Mouse (Mus musculus): Measurements from ENCODE around the gene Ttc7b.
A peak's percentile ranks its signal among the peaks of the same experiment; 100 is the strongest.

Ttc7b gene

DNA sequence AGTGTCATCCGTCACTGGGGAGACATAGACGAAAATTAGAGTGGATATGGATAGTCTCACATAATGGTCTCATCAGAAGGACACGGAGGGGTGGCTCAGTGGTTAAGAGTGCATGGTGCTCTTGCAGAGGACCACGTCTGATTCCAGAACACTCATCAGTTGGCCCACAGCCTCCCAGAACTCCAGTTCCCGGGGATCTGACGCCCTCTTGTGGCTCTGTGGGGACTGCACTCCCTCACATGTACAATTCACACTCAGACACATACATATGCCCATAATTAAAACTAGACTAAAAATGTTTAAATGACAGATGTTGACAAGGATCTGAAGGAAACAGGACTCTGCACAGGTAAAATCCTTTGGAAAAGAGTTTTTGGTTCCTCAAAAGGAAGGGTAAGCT is 34.4 kb downstream of the Ttc7b start:
- DNase-seq, result no peak

DNA sequence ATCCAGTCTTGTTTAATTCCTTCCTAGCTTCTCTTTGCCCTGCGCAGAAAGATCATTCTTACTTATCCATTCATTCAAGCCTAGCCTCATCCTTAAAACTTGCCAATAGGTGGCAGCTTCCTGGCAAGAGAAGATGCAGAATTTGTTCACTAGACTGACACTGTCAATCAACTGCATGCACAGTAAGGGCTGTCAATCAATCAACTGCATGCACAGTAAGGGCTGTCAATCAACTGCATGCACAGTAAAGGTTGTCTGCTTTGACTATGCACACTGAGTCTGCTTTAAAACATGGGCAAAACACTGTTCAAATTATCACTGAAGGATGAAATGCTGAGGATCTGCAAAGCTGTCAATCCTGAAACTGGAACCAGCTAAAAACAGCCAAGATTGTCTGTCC is 37.6 kb downstream of the Ttc7b start:
- DNase-seq, result no peak

DNA sequence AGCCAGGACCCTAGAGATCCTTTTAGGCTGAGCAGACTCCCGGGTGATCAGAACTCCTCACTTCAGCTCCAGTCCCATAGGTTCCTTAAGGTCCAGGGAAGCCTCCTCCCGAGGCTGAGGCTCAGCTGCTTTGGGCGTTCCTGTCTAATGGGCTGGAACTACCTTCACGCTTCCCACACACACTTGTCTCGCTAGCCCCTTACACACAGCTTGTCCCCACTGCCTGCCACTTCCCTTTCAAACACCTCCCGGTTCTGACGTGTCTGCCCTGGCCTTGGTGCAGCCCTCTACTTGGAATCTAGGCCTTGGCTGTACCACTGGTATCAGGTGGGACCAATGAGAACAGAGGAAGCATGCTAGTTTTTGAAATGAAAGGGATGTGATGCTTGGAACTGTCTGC is 38.4 kb downstream of the Ttc7b start:
- DNase-seq, result no peak

DNA sequence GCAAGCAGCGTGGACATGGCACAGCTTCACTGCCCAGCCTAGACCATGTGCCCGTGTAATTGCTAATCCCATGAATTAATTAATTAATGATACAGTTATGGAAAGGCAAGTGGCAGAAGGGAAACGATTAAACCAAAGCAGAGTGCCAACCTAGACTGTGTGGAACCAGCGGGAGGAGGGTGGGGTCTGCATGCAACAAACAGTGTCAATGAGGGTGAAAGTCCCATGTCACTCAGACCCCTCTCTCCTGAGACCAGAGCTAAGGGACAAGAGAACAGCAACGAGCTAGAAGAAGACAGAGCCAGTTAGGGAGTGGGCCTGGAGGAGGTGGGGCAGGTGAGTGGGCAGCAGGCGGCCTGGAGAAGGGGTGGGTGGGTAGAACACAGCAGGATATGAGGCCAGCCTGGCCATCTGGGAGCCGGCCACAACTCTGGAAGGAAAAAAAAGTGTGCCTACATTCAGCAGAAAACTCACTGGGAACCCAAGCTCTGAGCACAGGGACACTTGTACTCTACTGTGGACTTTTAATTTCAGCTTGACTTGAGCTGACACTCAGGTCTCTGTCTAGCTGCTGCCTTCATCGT is 39.1 kb downstream of the Ttc7b start:
- DNase-seq, result no peak

DNA sequence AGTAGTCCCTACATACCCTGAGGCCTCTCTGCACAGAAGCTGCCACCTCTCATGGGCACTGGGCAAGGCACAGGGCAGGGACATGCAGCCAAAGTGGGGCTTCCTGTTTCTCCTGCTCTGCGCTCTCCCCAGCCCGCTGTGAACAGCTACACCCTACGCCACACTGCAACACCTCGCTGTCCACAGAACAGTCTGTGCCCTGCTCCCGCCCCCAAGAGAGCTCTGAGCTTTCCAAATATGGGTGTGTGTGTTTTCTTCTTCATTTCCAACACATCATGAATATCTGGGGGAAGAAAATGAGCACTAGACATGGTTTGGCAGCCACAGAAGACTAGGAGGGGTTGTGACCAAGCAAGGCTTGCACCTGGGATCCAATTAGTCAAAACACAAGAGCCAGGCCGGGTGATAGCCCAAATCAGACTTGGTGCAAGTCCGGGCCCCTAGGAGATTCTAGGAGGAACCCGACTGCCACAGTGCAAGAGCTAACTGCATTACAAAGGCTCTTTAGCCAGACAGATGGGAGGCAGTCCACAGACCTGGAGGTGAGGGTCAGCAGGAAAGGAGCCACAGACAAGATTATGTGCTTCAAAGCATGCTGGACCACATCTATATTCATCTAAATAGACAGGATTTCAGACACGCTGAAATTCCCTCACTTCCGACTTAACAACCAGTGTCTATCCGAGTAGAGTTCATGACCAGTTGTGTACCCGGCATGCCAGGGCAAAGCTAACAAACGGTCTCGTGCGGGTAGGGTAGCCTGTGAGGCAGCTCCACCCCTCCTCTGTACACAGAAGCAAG is 39.8 kb downstream of the Ttc7b start:
- DNase-seq, result peak in 1 of 2 experiments; percentile 31

DNA sequence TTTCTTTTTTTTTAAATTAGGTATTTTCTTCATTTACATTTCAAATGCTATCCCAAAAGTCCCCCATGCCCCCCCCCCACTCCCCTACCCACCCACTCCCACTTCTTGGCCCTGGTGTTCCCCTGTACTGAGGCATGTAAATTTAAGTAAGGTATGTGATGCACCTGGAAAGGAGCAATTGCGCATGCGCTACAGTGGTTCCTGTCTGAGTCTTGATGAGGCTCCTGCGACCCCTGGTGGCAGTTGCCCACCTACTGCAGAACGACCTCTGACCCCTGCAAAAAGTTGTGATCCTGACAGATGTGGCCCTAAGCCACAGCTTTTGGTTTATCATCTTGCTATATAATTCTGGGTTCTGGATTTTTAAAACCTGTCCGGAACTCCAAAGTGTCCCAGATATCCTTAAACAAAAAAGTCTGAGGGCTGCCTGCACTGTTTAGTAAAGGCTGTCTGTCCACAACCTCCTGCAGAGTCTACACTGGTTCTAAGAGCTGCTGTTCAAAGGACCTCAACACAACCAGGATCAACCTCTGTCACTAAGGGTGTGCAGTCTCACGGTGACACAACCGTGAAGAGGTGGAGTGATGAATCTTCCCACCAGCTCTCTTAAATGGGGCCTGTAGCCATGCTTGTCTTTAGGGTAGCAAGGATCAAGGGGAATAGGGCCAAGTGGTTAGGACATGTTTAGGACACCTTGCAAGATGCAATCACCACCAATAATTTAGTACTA is 40.6 kb downstream of the Ttc7b start:
- DNase-seq, result peak; percentile 44 to 58

DNA sequence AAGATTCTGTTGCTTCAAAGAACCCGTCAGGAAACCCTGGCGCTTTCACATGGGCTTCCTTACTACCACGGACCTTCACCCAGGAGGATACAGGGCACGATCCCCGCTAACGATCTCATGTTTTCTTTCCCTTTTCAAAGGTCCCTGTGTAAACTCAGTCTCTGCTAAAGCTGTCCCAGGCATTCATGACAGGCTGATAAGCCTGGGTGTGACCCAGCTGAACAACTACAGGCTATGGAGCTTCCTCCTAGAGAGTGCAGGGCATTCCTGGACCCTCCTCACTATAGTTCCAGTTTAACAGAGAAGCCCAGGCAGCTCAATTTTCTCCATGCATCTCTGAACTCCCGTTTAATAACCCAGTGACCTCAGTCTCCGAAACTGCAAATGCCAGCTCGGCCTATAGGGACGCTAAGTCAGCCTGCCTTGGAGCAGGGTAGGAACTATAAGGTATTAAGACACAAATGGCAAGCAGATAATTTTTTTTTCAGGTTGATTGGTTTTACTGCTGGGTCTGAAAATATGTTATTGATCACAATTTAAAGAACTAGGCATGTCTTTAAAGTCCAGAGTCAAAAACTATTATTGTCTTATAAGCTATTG is 41.3 kb downstream of the Ttc7b start:
- no peak for DNase-seq

DNA sequence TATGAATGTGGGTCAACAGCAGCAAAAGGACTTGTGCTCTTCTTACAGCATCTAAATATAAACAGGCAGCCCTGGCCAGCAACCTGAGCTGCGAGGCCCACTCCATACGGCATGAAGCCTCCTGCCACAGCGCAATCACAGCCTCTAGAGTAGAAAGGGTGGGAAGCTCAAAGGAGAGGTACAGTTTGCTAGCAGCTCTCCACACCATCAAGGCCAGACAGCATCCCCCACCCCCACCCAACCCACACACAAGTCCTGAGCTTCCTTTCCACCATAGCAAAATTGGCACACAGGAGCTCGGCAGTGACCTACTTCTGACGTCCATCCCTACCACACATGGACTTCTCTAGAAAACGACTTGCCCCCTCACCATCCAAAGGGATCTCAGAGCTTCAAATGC is 42.0 kb downstream of the Ttc7b start:
- DNase-seq, result no peak

DNA sequence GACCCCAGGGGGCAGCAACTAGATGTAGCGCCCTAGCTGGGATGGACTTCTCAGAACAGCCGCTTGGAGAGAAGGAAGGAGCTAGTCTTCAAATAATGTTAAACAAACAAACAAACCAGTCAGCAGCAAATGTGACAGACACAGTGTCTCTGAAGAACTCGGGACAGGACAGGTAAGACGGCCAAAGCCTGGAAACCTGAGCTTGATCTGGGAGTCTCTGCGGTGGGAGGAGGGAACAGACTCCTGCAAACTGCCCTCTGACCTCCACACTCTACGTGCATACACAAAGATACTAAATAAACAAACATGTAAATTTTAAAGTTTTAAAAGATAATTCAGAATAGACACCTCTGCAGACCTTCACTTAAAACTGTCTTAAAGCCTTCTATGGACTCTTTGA is 42.5 kb downstream of the Ttc7b start:
- no peak for DNase-seq

DNA sequence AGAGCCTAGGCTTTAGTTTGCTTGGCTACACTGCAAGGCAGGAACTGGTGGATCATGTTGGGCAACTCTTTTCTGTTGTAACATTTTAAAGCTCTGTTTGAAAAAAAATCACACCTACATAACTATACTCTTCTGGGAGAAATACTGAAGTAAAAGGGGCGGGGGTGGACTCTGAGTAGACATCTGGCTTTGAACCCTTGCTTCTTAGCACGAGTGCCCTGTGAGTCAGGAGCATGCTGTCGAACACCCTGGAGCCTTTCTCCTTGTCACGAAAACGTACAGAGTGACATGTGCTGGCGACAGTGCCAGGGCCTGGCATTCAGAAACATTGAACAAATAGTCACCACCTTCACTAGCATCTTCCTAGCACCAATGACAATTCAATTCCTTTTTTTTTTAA is 43.2 kb downstream of the Ttc7b start:
- no peak for DNase-seq

DNA sequence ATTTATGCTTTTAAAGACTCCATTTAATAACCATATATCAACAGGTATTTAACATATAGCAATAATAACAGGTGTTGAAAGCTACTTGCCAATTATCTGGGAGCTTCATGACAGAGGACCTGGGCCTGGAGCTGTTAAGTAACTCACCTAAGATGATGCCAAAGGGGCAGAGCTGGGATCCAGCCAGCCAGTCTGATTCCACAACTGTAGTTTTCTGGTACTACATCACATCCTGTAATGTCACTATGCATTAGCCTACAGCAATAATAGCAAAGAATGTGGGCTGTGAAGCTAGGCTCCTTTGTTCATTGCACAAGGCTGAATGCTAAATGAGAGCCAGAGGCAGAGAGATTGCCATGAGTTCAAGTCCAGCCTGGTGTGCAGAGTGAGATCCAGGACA is 44.3 kb downstream of the Ttc7b start:
- DNase-seq, result no peak

DNA sequence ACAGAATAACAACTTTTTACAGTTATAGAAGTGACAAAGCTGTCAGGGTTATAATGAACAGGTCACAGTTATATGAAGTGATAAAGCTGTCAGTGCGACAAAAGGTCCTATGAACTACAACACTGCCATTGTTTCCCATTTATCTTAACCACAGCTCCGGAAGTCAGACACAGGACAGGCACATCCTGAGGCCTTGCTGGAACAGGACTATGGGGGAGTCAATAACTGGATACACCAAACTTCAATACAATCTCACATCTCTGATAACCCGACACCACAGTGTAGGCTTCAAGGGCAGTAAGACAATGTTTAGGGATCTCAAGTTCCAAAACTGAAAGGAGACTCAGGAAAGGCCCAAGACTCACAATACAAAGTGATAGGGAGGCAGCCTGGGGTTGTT is 45.1 kb downstream of the Ttc7b start:
- no peak for DNase-seq

DNA sequence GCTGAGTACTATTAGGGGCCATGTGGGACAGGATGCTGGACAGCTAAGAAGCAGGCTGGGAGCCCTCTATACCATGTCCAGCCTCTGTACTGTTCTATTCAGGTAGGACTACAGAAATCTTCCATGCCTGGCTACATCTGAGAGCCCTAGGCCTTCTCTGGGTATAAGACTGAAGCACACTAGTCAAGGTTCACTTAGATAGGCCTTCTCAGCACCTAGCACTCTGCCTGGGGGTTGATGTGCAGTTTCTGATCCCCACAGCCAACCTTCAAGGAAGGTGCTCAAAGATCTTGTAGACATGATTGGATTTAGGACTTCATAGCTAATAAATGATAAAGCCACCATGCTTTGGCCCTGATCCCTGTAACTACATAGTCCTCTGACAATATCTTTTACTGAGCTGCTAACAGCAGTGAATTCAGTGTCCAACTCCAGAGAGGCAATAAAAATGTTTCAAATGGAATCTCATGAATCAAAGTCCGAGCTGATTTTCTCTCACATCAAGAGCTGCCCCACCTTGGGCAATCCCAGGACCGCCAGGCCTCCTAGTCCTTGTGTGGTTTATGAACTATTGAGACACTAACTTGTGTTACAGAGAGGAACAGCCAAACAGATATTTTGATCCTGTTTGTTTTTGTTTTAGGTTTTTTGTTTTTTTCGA is 45.8 kb downstream of the Ttc7b start:
- no peak for DNase-seq

DNA sequence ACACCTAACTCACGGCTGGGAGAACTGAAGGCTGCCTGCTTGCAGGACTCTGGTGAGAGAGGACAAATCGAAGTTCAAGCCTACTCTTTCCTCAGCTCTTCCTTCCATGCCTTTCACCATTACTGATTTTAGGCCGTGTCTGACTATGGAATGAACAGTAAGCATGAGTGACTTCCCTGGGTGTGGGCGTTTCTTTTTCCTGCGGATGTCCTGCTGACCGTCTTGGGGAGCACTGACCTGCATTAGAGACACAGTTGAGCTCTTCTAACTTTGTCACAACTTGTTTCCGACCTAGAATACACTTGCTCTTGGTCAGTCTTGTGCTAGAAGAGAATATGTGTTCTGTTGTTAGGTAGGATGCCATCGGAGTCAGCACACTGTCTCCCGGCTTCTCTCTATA is 50.3 kb downstream of the Ttc7b start:
- no peak for DNase-seq

DNA sequence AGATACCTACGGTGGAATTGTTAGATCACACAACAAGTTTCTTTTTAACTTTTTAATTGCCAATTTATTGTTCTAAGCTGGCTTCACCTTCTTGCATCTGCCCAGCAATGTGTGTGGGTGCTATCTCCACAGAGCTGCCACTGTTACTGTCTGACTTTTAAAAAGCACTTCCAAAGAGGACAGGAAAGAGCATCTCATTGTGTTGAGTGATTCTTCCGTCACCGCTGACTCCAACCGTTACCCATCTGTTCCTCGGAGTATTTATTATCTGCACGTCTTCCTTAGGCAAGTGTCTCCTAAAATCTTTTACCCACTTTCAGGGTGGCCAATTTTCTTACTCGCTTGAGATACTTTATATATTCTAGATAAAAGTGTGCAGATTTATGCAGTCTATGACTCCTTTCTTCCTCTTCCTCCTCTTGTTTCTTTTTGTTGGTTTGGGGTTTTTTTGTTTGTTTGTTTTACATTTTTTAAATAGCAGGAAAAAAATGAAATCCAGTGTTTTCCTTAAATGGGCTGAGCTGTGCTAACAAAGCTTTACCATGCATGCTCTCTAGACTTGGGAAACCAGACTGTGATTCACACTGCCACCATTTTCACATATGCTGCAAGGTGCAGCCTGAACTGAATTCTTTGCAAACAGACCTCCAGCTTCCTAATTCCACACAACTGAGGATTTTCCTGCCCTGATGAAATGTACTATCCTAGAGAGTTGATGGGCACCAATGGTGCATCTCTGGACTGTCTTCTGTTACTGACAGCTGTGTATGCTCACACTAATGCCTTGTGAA is 50.9 kb downstream of the Ttc7b start:
- no peak for DNase-seq

DNA sequence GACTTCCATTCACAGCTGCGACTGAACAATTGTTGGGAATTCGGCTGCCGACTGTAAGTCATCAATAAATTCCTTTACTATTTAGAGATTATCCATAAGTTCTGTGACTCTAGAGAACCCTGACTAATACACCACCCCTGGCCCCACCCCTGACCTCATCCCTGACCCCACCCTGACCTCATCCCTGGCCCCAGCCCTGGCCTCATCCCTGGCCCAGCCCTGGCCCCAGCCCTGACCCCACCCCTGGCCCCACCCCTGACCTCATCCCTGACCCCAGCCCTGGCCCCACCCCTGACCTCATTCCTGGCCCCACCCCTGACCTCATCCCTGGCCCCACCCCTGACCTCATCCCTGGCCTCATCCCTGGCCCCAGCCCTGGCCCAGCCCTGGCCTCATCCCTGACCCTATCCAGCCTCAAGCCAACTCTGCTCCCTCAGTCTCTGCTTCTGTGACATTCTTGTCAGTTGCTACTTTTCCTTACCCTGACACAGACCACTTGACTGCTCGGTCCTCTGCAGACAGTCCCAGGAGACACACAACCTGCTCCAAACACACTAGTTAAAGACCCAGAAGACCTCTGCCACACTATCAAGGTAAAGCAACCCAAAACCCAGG is 55.4 kb downstream of the Ttc7b start:
- DNase-seq, result no peak

DNA sequence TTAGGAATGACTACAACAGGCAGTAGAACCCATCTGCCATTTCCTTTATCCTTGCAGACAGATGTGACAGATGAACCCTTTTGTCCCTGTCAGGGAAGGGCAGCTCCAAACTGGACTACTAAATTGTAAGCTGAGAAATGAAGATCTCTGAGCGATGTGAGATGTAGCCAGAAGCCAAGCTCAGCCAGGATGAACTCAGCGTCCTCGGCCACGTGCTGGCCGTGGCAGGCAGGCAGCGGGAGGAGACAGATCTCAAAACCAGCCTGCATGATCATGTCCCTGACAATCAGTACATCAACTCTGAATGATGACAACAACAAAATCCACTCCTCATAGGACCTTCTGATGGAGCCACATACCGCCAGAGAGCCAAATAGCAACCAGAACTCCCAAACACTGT is 62.9 kb downstream of the Ttc7b start:
- DNase-seq, result no peak

DNA sequence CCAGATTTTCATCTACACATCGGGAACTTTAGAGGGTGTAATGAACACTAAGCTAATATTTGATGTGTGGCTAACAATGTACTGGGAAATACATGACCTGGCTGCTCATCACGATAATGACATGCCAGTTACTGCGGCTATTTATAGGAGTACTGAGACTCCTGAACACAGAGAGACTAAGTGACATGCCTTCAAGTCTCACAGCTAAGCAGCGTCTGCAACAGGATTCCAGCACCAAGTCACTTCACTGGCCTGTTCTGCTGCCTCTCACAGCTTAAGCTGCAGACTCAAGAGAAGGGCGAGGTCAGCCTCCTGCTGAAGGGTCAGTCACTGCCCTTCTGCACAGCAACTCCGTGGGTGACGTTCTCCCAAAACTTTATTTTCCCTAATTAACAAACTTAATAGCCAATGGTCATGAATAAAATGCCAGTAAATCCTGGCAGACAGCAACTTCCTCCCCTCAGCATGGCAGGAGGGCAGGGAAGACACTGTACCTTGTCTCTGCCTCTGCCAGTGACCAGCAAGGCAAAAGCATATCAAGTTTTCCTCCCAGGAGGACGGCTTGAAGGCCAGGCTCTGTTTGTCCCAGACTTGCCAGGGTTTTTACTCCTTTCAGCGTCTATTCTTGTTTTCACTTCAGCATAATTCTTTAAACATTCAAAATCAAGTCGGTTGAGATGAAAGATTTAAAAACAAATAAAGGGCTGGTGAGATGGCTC is 64.2 kb downstream of the Ttc7b start:
- DNase-seq, result no peak

DNA sequence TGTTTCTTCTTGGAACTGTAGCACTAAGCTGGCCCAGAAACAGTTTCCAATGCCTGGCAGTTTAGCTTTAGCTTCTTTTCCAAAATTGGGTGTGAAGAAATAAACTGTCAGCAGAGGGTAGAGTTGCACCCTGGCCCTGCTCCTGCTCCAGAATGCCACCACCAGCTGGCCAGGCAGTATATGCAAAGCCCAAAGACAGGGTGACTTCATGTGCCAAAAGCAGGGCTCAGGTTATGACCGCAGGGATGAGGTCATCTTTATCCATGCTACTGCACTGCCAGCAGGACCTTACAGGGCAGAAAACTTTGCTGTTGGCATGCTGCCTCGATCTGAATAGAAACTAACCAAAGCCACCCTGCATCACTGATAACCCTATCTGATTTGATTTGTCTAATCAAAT is 65.2 kb downstream of the Ttc7b start:
- DNase-seq, result peak; percentile 58 to 67

DNA sequence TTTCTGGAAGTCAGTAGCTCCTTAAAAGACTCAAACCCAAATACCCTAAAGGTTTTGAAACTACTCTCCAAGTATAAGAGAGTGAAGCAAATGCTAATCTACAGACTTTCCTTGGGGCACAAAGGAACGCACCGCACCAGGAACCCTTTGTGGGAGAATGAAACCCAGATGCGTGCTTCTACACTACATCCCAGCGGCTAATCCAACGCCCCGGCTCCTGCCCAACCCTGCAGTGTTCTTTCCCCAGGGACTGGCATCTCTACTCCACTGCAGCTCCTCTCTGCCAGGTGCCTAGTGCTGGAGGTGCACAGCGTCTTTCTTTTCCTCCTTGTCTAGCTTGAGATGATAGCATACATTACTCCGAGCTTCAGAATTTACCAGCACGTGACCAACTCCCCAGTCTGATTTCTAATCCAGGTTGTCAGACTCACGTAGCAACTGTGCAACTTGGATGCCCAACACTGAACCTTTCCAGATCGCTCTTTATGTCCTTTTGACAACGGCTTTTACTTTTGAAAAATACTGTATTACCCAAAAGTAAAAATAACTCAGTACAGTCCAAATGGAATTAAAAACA is 72.8 kb downstream of the Ttc7b start:
- no peak for DNase-seq

DNA sequence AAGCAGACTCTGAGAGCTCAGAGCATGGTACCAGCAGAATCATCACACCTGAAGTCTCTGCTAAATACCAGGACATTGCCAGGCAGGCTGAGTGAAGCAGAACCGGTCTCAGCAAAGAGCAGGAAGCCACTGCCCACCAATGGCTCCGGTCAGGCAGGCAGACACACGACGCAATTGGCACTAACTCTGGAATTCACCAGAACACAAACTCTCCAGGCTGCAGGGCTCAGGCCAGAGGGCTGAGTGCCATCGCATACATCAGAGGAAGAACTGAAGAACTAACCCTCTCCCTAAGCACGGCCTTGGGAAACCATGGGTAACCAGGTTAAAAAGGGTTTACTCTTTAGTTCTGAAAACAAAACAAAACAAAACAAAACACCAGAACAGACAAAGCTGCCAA is 73.5 kb downstream of the Ttc7b start:
- peak; percentile 64 for DNase-seq
